Mouse (Mus musculus): Measurements from ENCODE around the gene Nphp1. TPM values are rescaled to one million over a fixed set of nuclear protein-coding genes. Genes with fewer than 3 reads are reported as not detected.

The Nphp1 gene
- polyA plus RNA-seq, 1 experiment from 2014 or later: 21.5 TPM

GRCm38 (mm10) chr2:127708792-127709191 lies 79.9 kb downstream of the Nphp1 start:
- ATAC-seq (no peak), DNase-seq (ENCODE audit: low spot score) (no peak)
- no peak overlapping the region for H3K27ac ChIP-seq (ENCODE audit: low read length)
- H3K9ac ChIP-seq (replicated peaks; ENCODE audit: low read depth): no peak overlapping the region
- H3K4me3 ChIP-seq (ENCODE audit: low read depth, low read length): no peak overlapping the region
- 73% methylated on average over 3 of the region's 3 CpGs for WGBS
- H3K36me3 ChIP-seq (ENCODE audit: insufficient read depth, low read length): no peaks in the 10 kb centered on the region
- no peak for TF ChIP-seq CTCF (IDR thresholded peaks at IDR 0.05)
- H3K4me2 ChIP-seq (replicated peaks; ENCODE audit: low read depth, low read length): no peak overlapping the region
- no peaks in the 10 kb centered on the region for H3K9me3 ChIP-seq (ENCODE audit: low read length)
- H3K4me1 ChIP-seq (ENCODE audit: insufficient read depth, low read depth, low read length): no peaks in the 10 kb centered on the region
- H3K27me3 ChIP-seq (replicated peaks; ENCODE audit: insufficient read depth, low read length): no peaks in the 10 kb centered on the region

GRCm38 (mm10) chr2:127708060-127708459 lies 80.6 kb downstream of the Nphp1 start:
- TF ChIP-seq CTCF (IDR thresholded peaks at IDR 0.05) (no peak), EP300 (IDR thresholded peaks at IDR 0.05) (no peak)
- H3K27me3 ChIP-seq (replicated peaks; ENCODE audit: insufficient read depth, low read length): no peaks in the 10 kb centered on the region
- H3K36me3 ChIP-seq (ENCODE audit: insufficient read depth, low read length): no peaks in the 10 kb centered on the region
- no peak overlapping the region for H3K9ac ChIP-seq (replicated peaks; ENCODE audit: low read depth)
- DNase-seq (ENCODE audit: low spot score): no peak
- no peaks in the 10 kb centered on the region for H3K9me3 ChIP-seq (ENCODE audit: low read length)
- no peak overlapping the region for H3K27ac ChIP-seq (ENCODE audit: low read length)
- no peaks in the 10 kb centered on the region for H3K4me1 ChIP-seq (ENCODE audit: insufficient read depth, low read depth, low read length)
- no peak overlapping the region for H3K4me2 ChIP-seq (replicated peaks; ENCODE audit: low read depth, low read length)
- 61% methylated on average over 3 of the region's 3 CpGs for WGBS
- no peak for ATAC-seq
- no peak overlapping the region for H3K4me3 ChIP-seq (ENCODE audit: low read depth, low read length)

DNA sequence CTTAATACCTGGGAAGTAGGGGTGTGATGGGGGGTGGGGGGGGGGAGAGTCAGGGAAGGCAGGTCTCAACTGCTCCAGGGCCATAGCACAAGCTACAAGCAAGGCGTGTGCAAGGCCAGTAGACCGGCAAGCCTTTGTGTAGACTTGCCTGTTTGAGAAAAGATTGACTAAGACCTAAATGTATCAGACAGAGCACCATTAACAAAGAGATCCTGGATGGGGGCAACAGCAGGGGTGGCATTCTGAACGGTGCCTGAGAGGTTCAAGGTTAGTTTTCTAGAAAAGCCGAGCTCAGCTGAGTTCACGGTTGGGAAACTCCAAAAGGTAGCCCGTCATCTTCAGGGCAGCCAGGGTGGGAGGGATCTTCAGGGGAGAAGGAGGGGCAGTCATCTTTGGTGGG lies 83.4 kb downstream of the Nphp1 start:
- Histone ChIP-seq H3K9ac (replicated peaks; ENCODE audit: low read depth) (no peak overlapping the region), H3K27ac (ENCODE audit: low read length) (no peak overlapping the region), H3K4me3 (ENCODE audit: low read depth, low read length) (no peak overlapping the region), H3K27me3 (replicated peaks; ENCODE audit: insufficient read depth, low read length) (no peaks in the 10 kb centered on the region), H3K4me1 (ENCODE audit: insufficient read depth, low read depth, low read length) (no peaks in the 10 kb centered on the region), H3K36me3 (ENCODE audit: insufficient read depth, low read length) (no peaks in the 10 kb centered on the region), H3K4me2 (replicated peaks; ENCODE audit: low read depth, low read length) (no peak overlapping the region), H3K9me3 (ENCODE audit: low read length) (no peaks in the 10 kb centered on the region)
- WGBS: 87% methylated on average over 6 of the region's 6 CpGs
- no peak for TF ChIP-seq CTCF (IDR thresholded peaks at IDR 0.05)
- TF ChIP-seq EP300 (IDR thresholded peaks at IDR 0.05): no peak
- DNase-seq (ENCODE audit: low spot score) (no peak), ATAC-seq (no peak)

Other genes starting within 250 kb of the Nphp1 start
- 0.40 and 0.53 TPM in 2 replicates for gene Prom2, start 247.4 kb downstream of the Nphp1 start, polyA plus RNA-seq (2015; fragmentation: Nextera tagmentation; extraction: Ambion mirVana)
- 2.0 and 2.1 TPM in 2 replicates for gene Zfp661, start 201.8 kb downstream of the Nphp1 start, polyA plus RNA-seq (2015; fragmentation: Nextera tagmentation; extraction: Ambion mirVana)
- 64.1 and 70.1 TPM in 2 replicates for gene Mrps5, start 201.7 kb downstream of the Nphp1 start, polyA plus RNA-seq (2015; fragmentation: Nextera tagmentation; extraction: Ambion mirVana)
- gene Mal, start 132.2 kb downstream of the Nphp1 start, polyA plus RNA-seq (2015; fragmentation: Nextera tagmentation; extraction: Ambion mirVana): 49.5 and 49.8 TPM in 2 replicates
- 4.1 and 5.8 TPM in 2 replicates for gene Mall, start 59.0 kb downstream of the Nphp1 start, polyA plus RNA-seq (2015; fragmentation: Nextera tagmentation; extraction: Ambion mirVana)
- gene Mtln, start 3.6 kb upstream of the Nphp1 start, polyA plus RNA-seq (2015; fragmentation: Nextera tagmentation; extraction: Ambion mirVana): 40.4 and 42.7 TPM in 2 replicates
- 1.4 and 2.6 TPM in 2 replicates for gene Bub1, start 43.0 kb upstream of the Nphp1 start, polyA plus RNA-seq (2015; fragmentation: Nextera tagmentation; extraction: Ambion mirVana)
- 16.1 and 17.0 TPM in 2 replicates for gene Acoxl, start 50.0 kb upstream of the Nphp1 start, polyA plus RNA-seq (2015; fragmentation: Nextera tagmentation; extraction: Ambion mirVana)